Mouse (Mus musculus): ENCODE measurements at regions not wholly inside any gene's neighbourhood (a gene's known extent, or its start where the extent isn't known, plus 50 kb on each side); places are given as distances from the start of the nearest gene placed in this dataset.

- no peak for DNase-seq (ENCODE audit: low read depth)
These were observed 60.3 kb downstream of the 4930544G11Rik start for GRCm38 (mm10) chr6:66012675-66013074.

- no peak for DNase-seq (ENCODE audit: low read depth)
These were observed 71.1 kb downstream of the 4930544G11Rik start for GRCm38 (mm10) chr6:66023531-66023930.

DNA sequence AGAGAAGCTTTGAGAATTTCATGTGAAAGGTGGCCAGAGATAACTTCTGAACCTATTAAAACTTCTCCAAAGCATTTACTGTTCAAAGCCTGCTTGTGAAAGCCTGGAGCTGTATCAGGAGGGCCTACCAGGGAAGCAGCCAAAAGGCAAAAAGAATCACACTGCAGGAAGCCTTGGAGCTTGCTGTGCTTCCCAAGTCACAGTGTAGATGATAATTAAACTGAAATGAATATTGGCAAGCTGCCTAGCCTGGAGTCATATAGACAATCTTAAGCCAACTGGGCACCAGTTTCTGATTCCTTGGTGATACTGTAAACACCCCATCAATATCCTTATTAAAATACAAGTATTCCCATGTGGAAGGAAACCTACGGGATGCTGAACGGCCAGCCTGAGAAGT lies 84.4 kb downstream of the 4930544G11Rik start:
- DNase-seq (ENCODE audit: low read depth) = no peak

DNA sequence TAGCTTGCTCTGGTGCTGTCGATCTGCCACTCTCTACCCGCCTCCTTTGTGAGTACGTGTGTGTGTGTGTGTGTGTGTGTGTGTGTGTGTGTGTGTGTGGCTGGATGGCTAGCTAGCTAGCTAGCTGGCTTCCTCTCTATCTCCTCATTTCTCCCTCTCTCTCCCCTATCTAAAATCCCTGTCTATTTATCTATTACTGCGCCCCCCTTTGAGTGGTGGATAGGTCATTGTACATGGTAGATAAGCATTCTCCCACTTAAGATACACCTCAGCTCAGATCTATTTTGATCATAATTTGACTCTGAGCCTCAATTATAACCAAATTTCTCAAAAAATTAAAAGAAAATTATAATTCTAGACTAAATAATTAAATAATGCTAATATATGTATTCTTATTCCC lies 99.4 kb downstream of the 4930544G11Rik start:
- DNase-seq (ENCODE audit: low read depth) = no peak

DNA sequence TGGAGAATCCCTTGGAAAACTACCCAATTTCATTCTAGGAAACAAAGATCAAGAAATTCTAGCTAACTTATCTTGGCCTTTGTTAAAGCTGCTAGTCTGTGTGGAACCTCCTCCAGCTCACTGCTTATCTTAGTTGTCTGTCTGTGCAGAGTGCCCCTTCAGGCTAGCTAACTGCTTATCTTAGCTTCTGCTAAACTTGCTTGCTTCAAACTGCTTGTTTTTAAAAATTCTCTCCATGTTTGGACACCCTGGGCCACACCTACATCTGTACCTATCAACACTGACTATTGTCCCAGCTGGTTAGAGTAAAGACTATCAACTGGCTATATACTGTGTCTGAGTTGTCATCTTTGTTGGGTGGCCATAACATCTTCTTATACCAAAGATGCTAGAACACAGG lies 100.0 kb downstream of the 4930544G11Rik start:
- no peak for DNase-seq (ENCODE audit: low read depth)

DNA sequence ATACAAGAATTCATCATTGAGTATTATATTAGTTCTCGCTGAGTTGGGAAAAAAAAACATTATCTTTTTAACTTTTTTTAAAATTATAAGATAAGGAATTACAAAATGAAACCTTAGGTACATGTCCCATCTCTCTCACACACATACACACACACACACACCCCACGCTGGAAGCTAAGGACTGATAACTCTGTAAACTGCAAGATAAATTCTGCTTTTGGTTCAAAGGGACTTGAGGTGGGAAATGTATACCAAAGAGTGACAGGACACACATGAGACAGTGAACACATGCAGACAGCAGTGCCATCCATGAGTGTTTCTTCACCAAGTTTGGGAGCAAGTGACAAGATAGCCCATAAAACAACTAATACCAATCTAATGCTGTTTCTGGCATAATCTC lies 100.8 kb downstream of the 4930544G11Rik start:
- no peak for DNase-seq (ENCODE audit: low read depth)

DNA sequence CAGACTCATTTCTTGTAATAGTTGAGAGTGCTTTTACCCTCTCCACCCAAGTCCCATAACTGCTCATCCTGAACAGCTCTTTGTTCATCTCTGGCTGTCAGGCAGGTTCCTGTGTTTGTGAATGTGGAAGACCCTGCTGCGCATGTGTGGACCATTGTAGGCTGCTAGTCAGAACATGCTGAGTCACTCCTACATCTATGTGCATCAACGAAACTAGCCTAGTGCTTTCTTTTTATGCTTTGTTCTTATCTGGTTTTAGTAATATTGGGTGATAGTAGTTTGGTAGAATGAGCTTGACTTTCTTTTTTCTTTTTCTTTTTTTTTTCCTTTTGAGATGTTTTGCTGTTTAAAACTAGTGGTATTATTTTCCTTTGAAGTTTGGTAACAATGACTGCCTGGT lies 116.5 kb downstream of the 4930544G11Rik start:
- DNase-seq (ENCODE audit: low read depth) = no peak

- no peak for DNase-seq (ENCODE audit: low read depth)
These were observed 125.0 kb downstream of the 4930544G11Rik start for GRCm38 (mm10) chr6:66077445-66077844.

GRCm38 (mm10) chr6:66078769-66079168 lies 126.4 kb downstream of the 4930544G11Rik start:
- DNase-seq (ENCODE audit: low read depth) = no peak

DNA sequence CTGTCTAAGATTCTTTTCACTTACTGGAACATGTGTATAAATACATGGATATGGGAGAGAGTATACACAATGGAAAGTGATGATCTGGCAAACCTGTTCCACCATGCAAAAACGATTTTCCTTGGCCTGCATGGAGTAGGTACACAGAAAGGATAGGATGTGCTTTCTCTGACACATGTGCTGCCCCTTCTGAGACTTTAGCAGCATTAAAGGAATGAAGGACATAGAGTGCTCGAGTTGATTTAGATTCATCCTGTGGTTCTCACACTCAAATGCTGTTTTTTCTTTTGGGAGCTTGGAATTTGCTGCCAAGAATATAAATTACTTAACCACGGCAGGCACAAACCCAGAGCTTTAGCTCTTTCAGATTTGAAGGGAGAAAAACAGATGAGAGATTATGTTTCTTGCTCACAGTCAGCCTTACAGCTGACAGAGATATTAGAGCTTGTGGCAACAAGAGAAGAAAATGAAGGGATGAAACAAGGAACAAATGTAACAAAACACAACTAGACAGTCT lies 149.2 kb downstream of the 4930544G11Rik start:
- DNase-seq (ENCODE audit: low read depth) = no peak

DNA sequence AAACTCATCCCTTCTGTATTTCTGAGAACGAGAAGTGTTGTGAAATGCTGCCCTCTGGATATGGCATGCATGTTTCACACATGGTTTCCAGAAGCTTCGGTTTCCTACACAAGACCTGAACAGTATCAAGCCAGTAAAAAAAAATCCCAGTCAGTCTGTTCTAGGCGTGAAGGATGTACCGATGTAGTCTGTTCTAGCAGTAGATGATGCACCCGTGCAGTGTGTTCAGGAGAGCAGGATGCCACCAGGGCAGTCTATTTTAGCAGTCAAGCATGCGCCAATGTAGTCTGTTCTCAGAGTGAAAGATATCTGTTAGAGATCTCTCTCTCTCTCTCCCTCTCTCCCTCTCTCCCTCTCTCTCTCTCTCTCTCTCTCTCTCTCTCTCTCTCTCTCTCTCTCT lies 162.0 kb downstream of the 4930544G11Rik start:
- no peak for DNase-seq (ENCODE audit: low read depth)

GRCm38 (mm10) chr6:66121479-66122183 lies 169.2 kb downstream of the 4930544G11Rik start:
- DNase-seq (ENCODE audit: low read depth) = no peak

GRCm38 (mm10) chr6:66124292-66124691 lies 171.9 kb downstream of the 4930544G11Rik start:
- DNase-seq (ENCODE audit: low read depth) = no peak

DNA sequence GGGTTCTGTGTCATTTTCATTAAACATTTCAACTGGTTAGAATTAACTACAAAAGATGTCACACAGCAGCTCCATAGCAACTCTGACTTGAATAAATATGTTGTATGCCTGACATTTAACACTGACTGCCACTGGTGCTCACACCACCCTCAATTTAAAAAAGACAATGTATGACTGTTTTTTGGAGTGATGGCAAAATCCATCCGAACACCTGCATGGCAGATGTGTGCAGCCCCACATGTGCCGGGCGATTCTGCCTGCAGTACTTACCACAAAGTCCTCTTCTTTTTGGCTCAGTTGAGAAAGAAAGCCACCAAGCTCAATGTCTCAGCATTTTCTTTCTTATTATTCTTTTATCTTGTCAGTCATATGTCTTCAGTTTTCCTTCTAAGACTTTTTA lies 199.4 kb downstream of the 4930544G11Rik start:
- no peak for DNase-seq (ENCODE audit: low read depth)

DNA sequence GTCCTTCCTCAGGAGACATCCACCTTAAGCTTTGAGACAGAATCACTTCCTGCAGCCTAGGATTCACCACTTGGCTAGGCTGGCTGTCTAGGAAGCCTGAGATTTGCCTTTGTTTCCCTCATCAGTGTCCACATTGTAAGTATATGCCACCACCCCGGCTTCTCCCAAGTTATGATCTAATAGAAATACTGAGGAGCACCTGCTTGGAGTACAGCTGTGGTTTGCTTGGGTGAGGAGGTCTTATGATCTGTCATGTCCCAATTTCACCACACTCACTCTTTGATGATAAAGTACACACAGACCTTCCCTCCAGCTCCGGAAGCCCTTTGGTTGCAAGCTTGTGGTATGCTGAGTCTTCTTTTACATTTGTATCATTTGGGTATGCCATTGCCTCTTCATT lies 202.4 kb downstream of the 4930544G11Rik start:
- DNase-seq (ENCODE audit: low read depth) = no peak

DNA sequence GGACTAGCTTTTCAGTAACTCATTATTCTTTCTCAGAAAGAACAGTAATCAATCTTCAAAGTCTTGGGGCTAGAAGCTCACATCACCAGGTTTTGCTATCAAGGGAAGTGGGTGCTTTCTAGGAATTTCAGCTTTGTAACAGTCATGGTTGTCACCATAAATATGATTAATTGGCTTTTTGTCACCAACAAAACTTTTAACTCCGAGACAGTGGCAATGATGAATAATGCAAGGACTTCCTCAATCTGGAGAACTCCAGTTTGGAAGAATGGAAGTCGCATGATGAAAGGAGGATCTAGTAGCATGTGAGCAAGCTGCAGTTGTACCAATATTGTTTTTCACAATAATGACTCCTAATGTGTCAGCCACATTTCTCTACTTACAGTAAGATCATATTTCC lies 208.4 kb downstream of the 4930544G11Rik start:
- DNase-seq (ENCODE audit: low read depth) = no peak

DNA sequence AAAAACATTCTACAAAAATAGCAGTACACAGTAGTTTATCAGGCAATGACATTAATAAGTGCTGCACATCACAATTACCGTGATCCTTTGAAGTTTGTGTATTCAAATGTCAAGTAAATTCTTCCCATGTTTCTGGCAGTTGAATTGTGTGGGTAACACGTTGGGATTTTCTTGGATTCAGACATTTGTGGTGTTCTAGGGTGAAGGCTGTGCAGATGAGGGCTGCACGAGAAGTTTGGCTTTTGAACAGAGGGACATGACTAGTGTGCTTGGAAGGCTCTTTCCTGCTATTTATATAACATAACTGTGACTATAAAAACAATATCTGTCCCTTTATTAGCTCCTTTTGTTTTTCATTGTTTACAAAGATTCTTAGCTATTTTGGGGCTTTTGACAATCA lies 216.5 kb downstream of the 4930544G11Rik start:
- DNase-seq (ENCODE audit: low read depth) = no peak

DNA sequence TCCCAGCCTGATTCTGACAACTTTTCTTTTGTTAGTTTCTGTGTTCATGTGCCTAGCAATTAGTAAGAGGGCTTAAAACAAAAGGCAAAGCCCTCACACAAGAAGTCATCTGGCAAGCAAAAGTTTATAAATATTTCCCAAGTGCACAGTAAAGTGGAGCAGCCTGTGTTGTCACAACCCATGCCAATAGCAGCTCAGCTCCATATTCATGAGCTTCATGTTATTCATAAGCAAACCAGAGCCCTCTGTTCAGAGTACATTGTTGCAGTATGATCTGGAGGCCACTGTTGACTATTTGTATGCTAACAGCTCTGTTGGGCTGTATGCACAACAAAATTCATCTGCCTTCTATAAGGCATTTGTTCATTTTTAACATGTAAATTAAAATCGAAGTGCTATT lies 245.6 kb downstream of the 4930544G11Rik start:
- DNase-seq (ENCODE audit: low read depth) = no peak

DNA sequence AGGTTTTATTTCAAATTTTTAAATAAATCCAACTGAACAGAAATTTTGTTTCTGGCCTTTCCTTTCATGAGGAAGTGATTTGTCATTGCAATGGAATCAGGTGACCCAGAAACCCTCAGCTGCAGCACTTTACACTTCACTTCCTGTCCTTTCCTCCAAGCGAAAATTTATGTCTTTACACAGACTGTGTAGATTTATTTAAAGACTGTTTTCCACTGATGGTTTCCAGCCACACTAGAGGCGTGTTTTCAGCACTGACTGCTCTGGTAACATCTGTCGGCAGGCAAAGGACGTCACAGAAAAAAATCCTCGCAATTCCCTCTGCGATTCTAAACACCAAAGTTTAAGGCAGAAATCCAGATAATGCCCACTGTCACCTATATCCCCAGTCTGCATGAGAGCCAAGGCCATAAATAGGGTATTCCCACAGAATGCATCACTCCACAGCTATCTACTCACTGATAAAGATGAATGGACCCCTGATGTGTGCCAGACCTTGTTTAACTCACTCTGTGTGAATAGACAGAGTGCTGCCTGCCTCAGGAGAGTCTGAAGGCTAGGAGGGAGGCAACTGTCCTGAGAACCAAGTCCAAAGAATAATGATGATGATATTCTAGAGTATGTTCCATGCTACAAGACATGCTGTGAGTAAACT lies 247.9 kb downstream of the 4930544G11Rik start:
- DNase-seq (ENCODE audit: low read depth) = no peak

- DNase-seq (ENCODE audit: low read depth) = no peak
These were observed 254.0 kb downstream of the 4930544G11Rik start for GRCm38 (mm10) chr6:66206197-66206925.

GRCm38 (mm10) chr6:66217543-66217942 lies 265.1 kb downstream of the 4930544G11Rik start:
- DNase-seq (ENCODE audit: low read depth) = no peak

- DNase-seq (ENCODE audit: low read depth) = no peak
These were observed 271.9 kb downstream of the 4930544G11Rik start for GRCm38 (mm10) chr6:66224164-66224903.
